Mouse (Mus musculus) stomach, postnatal 0 days (tissue): Measurements from ENCODE around the gene Fzd1. TPM values are rescaled to one million over a fixed set of nuclear protein-coding genes. Genes with fewer than 3 reads are reported as not detected.
A peak's percentile ranks its signal among the peaks of the same experiment; 100 is the strongest.

Source experiments
- ATAC-seq: fragments of 200-750 bp; cut with Nextera tagmentation; 2 replicates; pipeline ENCODE4 v1.8.0; 2017; ENCODE audit not compliant: low FRiP score, low TSS enrichment
- DNase-seq: peaks from one replicate; pipeline ENCODE4 v3.0.0-alpha.2; 2016; ENCODE audit warnings: low spot score
- H3K27ac ChIP-seq: fragments of 300-500 bp; sonication (generic); replicated peaks from 2 replicates; pipeline ENCODE4 v1.5.1; 2014; ENCODE audit warnings: mild to moderate bottlenecking, control low read depth
- H3K27me3 ChIP-seq: fragments of 300-500 bp; sonication (generic); 2 replicates; pipeline ENCODE4 v1.6.1; 2014; ENCODE audit warnings: low read length; ENCODE audit not compliant: control insufficient read depth, insufficient read depth
- H3K36me3 ChIP-seq: fragments of 300-500 bp; sonication (generic); 2 replicates; pipeline ENCODE4 v1.6.1; 2014; ENCODE audit warnings: low read length, mixed read lengths; ENCODE audit not compliant: control insufficient read depth, insufficient read depth
- H3K4me1 ChIP-seq: fragments of 300-500 bp; sonication (generic); replicated peaks from 2 replicates; pipeline ENCODE4 v1.6.1; 2014; ENCODE audit warnings: antibody characterized with exemption; ENCODE audit not compliant: control insufficient read depth, insufficient read depth
- H3K4me2 ChIP-seq: fragments of 300-500 bp; sonication (generic); replicated peaks from 2 replicates; pipeline ENCODE4 v1.6.1; 2014; ENCODE audit warnings: low read depth, mild to moderate bottlenecking, control low read depth, moderate library complexity
- H3K4me3 ChIP-seq: fragments of 300-500 bp; sonication (generic); 2 replicates; pipeline ENCODE4 v1.5.1; 2014; ENCODE audit warnings: low read depth, low read length, control low read depth
- H3K9ac ChIP-seq: fragments of 300-500 bp; sonication (generic); 2 replicates; pipeline ENCODE4 v1.6.1; 2014; ENCODE audit warnings: mild to moderate bottlenecking, low read length, control low read depth, mixed read lengths
- H3K9me3 ChIP-seq: fragments of 300-500 bp; sonication (generic); 2 replicates; pipeline ENCODE4 v1.6.1; 2016; ENCODE audit warnings: low read length; ENCODE audit not compliant: control insufficient read depth
- CTCF ChIP-seq: IDR thresholded peaks from 2 replicates; pipeline ENCODE4 v1.5.1; 2016; ENCODE audit warnings: antibody characterized with exemption, low read depth, mild to moderate bottlenecking, moderate library complexity
- EP300 ChIP-seq: optimal IDR thresholded peaks from 2 replicates; pipeline ENCODE3; 2016; ENCODE audit warnings: antibody characterized with exemption
- WGBS: fragments of 180-500 bp; shearing (Covaris S2); extraction: QIAGEN DNeasy Blood & Tissue Kit; methylation state at CpG from one replicate; pipeline ENCODE4 v1.1.7; 2014; 5-methylcytosine and 5-hydroxymethylcytosine counted together
- polyA plus RNA-seq: library from polyadenylated mRNA; unstranded; fragments of >200 nt; fragmentation: Nextera tagmentation; extraction: Ambion mirVana; gene quantifications from 2 replicates; pipeline ENCODE4 v1.2.1, GENCODE M21; 2015

Fzd1 gene
- polyA plus RNA-seq = 18.5 and 19.6 TPM in 2 replicates

GRCm38 (mm10) chr5:4757902-4758301 is at the start of gene Fzd1:
Gene Fzd1 (minus strand): TSS chr5:4758035.
- DNase-seq = peak; percentile 94
- Histone ChIP-seq H3K9me3 (no peaks in the 10 kb centered on the region), H3K27ac (peak within 1 kb of the TSS; percentile 98), H3K4me3 (peak within 1 kb of the TSS; percentile 92), H3K9ac (peak within 1 kb of the TSS; percentile 92), H3K36me3 (0 out of 2 replicates have a peak, but pooled peaks cover 2% of the 10 kb centered on the region), H3K4me1 (no peaks in the 10 kb centered on the region), H3K27me3 (no peaks in the 10 kb centered on the region), H3K4me2 (peak within 1 kb of the TSS; percentile 93)
- WGBS = 0% methylated on average over 20 of the region's 33 CpGs
- ATAC-seq = peak; percentile 96
- TF ChIP-seq CTCF = peak; percentile 62
- peak; percentile 42 for TF ChIP-seq EP300

- Histone ChIP-seq H3K9me3 (no peaks in the 10 kb centered on the region), H3K4me1 (no peaks in the 10 kb centered on the region), H3K4me3 (no peak overlapping the region), H3K27ac (no peak overlapping the region), H3K9ac (no peak overlapping the region), H3K36me3 (no peaks in the 10 kb centered on the region), H3K4me2 (no peak overlapping the region), H3K27me3 (no peaks in the 10 kb centered on the region)
- 86% methylated on average over 4 of the region's 4 CpGs for WGBS
- no peak for ATAC-seq
- DNase-seq = no peak
- TF ChIP-seq EP300 (no peak), CTCF (no peak)
Observed at GRCm38 (mm10) chr5:4805228-4805627, 47.4 kb upstream of the Fzd1 start.

GRCm38 (mm10) chr5:4803708-4804107 is 45.9 kb upstream of the Fzd1 start:
- Histone ChIP-seq H3K9me3 (no peaks in the 10 kb centered on the region), H3K4me3 (no peak overlapping the region), H3K27me3 (no peaks in the 10 kb centered on the region), H3K36me3 (no peaks in the 10 kb centered on the region), H3K4me2 (no peak overlapping the region), H3K4me1 (no peaks in the 10 kb centered on the region), H3K27ac (no peak overlapping the region), H3K9ac (no peak overlapping the region)
- ATAC-seq = no peak
- TF ChIP-seq CTCF (no peak), EP300 (no peak)
- 69% methylated on average over 5 of the region's 5 CpGs for WGBS
- no peak for DNase-seq

GRCm38 (mm10) chr5:4801971-4802370 is 44.1 kb upstream of the Fzd1 start:
- Histone ChIP-seq H3K4me1 (no peaks in the 10 kb centered on the region), H3K9me3 (no peaks in the 10 kb centered on the region), H3K27me3 (no peaks in the 10 kb centered on the region), H3K4me2 (no peak overlapping the region), H3K36me3 (no peaks in the 10 kb centered on the region), H3K27ac (no peak overlapping the region), H3K4me3 (no peak overlapping the region), H3K9ac (no peak overlapping the region)
- TF ChIP-seq EP300 (no peak), CTCF (no peak)
- DNase-seq = no peak
- ATAC-seq = no peak

- H3K9me3 ChIP-seq = no peaks in the 10 kb centered on the region
- H3K4me1 ChIP-seq = no peaks in the 10 kb centered on the region
- no peak overlapping the region for H3K4me3 ChIP-seq
- TF ChIP-seq EP300 (no peak), CTCF (no peak)
- no peak overlapping the region for H3K9ac ChIP-seq
- ATAC-seq = no peak
- H3K27me3 ChIP-seq = no peaks in the 10 kb centered on the region
- 85% methylated on average over 8 of the region's 8 CpGs for WGBS
- H3K36me3 ChIP-seq = no peaks in the 10 kb centered on the region
- DNase-seq = no peak
- H3K4me2 ChIP-seq = no peak overlapping the region
- H3K27ac ChIP-seq = no peak overlapping the region
Observed at GRCm38 (mm10) chr5:4801096-4801850, 43.4 kb upstream of the Fzd1 start.

GRCm38 (mm10) chr5:4791219-4791618 is 33.4 kb upstream of the Fzd1 start:
- Histone ChIP-seq H3K4me1 (no peaks in the 10 kb centered on the region), H3K9ac (no peak overlapping the region), H3K27me3 (no peaks in the 10 kb centered on the region), H3K36me3 (no peaks in the 10 kb centered on the region), H3K4me2 (no peak overlapping the region), H3K4me3 (no peak overlapping the region), H3K27ac (no peak overlapping the region), H3K9me3 (no peaks in the 10 kb centered on the region)
- 48% methylated on average over 3 of the region's 3 CpGs for WGBS
- ATAC-seq (0 out of 2 replicates have a peak, but pooled peaks have one; percentile 21), DNase-seq (peak; percentile 21)
- TF ChIP-seq EP300 = no peak
- TF ChIP-seq CTCF = no peak
